Mouse (Mus musculus): ENCODE data around the gene Xdh.

DNA sequence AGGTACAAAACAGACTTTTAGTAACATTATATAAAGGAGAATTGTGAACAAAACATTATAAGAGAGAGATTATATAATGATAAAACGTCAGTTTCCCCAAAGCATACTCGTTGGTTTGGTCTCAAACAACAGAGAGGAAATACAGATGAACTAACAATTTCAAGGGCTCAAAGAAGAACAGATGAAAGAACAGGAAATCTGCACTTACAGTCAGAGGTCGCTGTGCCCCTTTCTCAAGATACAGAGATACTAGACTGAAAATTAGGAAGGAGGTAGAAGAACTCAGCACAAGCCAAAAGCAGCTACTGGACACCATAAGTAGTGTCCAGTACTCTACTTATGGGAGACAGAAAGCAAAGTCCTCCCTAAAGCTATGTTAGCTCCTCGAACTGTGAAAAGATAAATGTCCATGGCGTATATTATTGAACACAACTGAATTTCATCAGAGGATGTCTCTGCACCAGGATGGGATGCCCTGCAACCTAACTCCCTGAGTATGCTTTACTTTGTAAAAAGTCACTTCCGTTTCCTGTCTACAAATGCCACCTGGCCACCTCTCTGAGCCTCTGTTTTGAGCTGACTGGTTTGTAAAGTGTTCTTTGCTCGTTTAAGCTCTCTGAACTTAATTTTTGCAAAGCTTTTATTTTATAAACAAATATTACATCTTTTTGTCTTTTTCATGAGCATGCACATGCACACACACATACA, 44.8 kb downstream of the Xdh start:
- TF ChIP-seq CTCF (IDR thresholded peaks at IDR 0.05; ENCODE audit: control insufficient read depth, insufficient read depth, insufficient read length) (no peak), CEBPB (IDR thresholded peaks at IDR 0.05; ENCODE audit: low read depth) (no peak), MAX (IDR thresholded peaks at IDR 0.05) (no peak)

Measured in C2C12 (cell line).